Mouse (Mus musculus) fibroblast of lung, adult 2 months (primary cell): ENCODE results near the gene Ppef2.

Experiments used
- DNase-seq: peaks from one replicate; pipeline ENCODE4 v3.0.0-alpha.2; 2011; ENCODE audit warnings: low read depth

The Ppef2 gene

DNA sequence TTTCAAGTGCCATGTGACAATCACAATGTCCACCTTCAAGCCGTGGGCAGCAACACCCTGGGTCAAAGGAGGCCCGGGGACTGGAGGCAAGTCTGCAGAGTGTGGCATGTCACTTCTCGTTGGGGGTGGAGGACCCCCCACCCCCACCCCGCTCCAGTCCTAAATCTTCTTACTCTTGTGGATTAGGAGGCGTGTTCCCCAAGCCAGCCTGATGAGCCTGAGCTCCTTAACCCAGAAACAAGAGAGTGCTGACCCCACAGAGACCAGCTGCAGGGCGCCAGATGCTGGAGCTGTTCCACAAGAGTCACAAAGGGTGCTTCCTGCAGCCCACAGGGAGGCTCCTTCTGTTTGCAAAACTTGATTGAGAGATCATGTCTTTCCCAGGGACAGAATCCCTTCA is at the start of gene Ppef2:
Gene Ppef2, minus strand, starts transcription at position 61 of the 400 bp plus-strand sequence.
- no peak for DNase-seq

DNA sequence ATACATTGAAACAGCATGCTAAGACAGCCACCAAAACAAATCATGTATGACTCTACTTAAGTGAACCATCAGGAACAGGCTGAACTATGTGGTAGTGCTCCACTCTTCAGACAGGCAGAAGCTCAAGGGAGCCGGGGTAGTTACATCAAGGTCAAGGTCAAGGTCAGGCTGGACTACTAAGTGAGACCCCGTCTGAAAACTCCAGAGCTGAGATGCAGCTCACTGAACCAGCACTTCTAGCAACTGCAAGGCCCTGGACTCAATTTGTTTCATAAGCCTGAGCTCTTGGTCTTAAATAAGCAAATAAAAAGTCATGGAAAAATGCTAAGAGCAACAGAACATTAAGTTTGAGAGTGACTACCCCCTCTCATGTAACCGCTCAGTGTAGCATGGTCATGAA is 48.2 kb upstream of the Ppef2 start:
- no peak for DNase-seq

DNA sequence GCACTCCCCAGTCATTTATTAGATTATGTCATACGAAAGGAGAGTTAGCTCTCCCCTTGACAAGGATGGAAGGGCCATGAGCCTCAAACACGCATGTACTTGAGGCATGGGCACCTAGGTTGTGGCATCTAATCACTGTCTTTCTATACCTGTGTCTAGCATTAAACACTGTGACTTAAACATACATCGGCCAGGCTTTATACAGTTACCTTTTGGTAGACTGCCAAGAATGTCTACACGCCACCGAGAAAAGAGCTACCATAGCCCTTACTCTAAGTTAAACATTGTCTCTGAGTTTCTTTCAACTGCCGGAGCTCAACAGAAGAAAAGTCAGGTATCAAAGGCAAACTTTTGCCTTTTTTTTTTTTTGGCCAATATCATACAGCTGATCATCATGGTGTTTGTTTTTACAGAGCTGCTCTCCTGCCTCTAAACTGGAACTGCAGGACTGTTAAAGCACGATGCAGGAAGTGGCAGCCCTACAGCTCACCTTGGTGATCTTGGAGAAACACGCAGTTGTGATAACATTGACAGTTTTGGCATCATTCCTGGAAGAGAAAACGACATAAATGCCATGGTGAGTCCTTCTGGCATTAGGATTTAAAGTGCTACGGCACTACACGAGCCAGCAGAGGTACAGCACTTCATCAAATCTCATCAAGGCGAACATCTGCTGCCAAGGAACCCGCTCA is 46.2 kb upstream of the Ppef2 start:
- DNase-seq, result no peak

DNA sequence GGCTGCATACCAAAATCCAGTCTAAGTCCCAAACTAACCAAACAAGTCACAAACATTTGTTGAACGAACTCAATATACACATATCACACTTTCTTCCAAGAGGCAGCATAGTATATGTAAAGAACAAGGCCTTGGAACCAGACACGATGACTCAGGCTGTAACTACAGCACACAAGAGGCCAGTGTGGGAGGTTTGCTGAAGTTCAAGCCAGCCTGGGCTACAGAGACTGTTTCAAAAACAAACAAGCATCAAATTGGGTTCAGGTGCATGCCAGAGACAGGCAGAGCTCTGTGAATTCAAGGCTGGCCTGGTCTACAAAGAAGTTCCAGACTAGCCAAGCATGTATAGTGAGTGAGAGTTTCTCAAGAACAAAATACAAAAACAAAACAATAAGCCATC is 38.4 kb upstream of the Ppef2 start:
- no peak for DNase-seq

DNA sequence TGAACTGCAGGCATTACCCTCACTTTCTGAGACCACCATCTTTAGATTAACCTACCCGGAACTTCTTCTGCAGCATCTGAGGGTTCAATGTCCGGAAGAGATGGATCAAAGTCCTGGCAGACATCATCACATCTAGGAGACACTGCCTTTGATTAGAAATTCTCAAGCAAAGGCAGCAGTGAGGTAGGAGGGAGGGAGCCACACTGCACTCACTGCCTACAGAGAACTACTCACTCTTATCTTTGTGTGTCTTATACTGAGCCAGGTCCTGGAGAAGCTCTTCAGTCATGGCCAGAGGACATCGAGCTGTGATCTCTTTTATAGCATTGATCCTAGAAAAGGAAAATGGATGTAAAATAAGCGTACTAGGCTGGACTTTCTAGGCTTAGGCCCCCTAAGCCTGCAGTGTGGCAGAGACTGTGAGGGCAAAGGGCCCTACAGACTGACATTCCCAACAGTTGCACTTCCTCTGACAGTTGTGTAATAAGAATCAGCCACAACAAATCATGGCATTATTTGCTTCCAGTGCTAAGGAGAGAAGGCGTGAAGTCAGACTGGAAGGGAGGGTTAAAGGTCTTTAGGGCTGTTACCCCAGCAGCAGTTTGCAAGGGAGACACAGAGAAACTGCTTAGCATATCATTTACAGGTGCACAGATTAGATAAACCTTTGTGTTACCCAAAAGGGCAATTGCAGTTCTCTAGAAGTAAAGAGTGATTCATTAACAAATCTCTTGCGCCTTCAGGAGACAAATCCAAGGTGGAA is 35.8 kb upstream of the Ppef2 start:
- no peak for DNase-seq

DNA sequence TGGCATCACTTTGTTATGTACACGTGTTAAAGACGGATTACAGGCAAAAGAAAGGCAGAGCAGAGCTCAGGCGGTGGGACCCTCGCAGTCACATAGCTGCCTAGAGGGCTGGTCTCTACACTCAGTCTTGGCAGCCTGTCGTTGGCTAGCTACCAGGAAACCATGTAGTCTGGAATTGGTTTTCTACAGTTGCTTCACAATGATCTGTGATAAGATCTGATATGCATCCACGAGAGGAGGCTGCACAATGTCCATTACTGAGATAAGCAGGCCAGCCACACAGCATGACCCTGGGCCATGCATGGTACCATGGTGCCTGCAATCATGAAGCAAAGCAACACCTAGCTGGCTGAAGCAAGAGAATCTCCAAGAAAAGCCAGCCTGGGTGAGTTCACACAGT is 31.8 kb upstream of the Ppef2 start:
- DNase-seq, result no peak

DNA sequence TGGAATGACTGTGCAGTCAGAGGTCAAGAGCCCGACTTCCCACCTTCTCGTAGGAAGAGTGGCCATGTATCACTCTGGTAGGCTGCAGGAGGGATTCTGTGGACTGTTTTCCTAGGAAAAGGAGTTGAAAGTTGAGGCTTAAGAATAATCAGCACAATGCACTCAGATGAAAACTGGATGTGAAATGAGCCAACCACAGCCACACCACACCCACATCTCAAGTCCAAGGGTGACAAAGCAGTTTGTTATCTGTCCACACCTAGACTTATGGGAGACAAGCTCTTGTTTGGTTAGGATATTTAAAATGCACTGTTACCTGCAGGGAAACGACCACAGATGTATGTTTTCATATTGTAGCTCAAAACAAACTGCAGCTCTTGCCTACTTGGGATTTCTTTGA is 27.0 kb upstream of the Ppef2 start:
- no peak for DNase-seq

DNA sequence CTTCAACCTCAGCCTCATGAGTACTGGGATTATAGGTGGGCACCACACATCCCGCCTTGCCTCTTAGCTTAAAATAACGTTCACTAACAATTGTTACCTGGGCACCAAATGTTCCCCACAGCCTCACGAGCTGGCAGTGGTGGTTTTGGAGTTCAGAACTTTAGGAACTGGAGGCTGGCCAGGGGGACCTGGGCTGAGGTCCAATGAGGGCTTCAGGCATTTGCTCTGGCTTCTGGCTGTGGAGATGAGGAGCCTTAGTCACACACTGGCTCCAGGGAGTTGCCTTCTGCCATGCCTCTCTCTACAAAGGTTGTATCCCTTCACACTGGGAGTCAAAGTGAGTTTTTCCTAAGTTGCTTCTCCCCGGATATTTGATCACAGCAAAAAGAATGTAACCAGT is 26.5 kb upstream of the Ppef2 start:
- no peak for DNase-seq

DNA sequence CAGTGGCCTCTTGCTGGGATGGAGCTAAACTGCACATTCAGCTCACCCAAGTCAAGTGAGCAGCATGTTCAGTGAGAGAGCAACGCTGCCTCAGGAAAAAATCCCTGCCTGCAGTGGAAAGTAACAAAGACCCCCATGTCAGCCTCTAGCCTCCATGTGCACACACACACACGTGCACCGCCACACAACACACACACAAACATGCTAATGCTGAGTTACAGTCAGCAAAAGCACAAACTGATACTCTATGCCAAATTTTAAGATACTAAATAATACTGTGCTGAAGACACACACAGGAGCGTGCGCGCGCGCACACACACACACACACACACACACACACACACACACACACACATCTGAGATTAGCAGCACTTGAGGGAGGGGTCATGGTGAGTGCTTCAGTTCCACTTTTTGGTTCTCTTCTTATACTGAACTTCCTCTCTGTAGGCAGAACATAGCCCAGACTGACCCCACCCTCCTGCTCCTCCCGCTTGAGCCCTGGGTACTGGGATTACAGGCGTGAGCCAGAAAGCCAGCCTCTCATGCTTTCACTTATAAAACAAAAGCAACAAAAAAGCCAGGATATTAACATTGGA is 23.0 kb upstream of the Ppef2 start:
- no peak for DNase-seq

DNA sequence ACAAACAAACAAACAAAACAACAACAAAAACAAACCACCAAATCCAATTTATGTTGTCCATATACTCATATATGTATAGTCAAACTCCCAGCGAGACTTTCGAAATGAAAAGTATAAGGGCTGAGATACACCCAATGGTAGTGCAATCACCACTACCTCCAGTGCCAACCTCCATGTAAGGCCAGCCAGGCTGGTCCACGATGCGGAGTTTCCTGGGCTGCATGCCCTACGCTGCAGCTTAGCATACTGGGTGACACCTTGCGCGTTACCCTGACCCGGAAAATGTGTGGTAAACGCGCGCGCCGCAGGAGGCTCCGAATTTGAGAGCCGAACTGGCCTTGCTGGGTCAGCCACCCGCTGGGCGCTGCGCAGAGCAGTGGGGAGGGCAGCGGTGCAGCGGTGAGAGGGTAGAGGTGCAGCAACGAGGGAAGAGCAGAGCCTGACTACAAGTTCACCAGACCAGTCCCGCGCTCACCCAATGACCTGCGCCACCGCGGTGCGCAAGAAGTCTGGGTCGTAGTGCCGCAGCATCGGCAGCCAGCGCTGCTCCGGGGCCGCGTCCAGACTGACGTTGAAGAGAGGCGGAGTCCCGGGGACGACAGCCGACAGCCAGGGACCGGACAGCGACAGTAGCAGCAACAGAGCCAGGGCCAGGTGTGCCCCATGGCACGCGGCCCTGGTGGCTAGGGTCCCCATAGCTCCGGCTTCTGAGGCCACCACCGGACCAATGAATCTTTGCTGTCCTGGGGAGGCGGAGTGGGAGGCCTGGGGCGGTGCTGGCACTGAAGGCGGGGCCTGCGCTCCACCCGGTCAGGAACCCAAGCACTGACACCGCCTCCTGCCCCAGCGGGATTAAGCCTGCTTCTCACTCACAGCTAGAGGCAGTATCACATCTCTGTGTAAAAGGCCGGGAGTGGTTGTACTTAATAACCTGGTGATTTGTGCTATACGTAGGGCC is 21.6 kb upstream of the Ppef2 start, which contains the start of gene Naaa:
Gene Naaa, minus strand, starts transcription at position 734 of the 958 bp plus-strand sequence.
- DNase-seq, result peak; percentile 70

DNA sequence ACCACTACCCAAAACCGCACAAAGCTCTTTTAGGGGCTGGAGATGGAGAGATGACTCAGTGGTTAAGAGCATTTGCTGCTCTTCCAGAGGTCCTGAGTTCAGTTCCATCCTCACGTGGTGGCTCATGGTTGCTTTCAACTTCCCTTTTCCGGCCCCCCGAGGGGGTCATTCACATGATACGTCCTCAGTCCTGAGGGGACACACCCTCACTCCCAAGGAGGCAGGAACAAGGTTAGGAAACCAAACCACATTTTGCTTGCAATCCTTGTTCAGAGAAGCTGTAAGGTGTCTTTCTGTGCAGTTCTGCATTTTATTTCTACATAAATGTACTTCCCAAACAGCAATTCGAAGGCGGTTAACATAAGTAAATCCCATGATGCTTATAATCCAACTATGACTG is 14.4 kb upstream of the Ppef2 start:
- DNase-seq, result no peak

DNA sequence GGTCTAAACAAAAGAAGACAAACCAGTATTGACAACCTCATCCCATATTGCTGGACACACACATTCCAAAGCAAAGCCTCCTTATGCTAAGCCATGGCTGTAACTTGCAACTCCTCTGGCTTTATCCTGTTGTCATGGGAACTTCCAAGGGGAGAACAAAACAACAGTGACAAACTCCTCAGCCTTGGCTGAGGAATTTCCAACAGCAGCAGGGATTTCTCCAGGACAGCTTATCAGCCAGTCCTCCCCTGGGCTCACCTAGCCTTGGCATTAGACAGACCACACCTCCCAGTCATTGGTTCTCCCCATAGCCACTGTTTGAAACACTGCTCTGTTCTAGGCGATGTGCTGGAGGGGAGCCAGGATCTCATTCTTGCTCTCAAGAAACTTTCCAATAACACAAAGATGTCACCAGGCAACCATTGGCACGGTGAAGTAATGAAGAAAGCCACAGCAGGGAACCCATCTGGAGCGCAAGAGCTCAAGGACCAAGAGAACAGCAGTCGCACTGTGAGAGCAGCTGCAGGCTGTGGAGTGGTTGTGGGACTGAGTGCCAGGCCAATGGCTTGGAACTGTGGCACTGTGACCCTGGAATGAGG is 7.8 kb upstream of the Ppef2 start:
- peak; percentile 60 for DNase-seq

DNA sequence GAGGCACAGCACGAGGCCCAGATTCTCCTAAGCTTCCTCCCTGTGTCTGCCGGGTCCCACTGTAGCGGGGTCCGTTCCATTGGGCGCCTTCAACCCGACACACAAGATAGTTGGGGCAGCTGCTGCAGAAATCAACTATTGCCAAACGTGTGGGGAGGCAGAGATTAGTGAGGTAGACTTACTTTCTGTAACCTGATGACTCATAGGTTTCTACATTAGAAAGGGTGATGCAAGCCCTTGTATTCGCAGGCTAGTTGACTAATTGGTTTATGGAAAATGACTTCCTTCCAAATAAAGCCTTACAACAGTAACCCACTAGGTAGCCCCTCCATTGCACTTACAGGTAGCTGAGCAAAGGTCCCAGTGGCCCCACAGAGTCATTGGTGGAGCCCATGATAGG is 6.6 kb upstream of the Ppef2 start:
- no peak for DNase-seq

DNA sequence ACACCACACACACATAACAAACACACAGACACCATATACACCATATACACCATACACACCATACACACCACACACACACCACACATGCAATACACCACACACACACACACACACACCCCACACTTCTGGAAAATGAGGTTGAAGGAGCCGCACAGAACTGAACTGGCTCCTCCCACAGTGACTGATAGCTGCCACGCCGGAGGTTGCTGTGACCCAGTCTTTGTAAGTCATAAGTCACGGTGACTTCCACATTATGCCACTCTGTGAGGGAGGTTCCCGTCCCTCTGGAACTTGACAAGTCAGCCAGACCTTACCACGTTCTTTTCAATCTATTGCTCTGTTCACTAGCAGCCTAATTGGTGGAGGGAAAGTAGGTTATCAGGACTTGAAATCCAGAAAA is 1.6 kb downstream of the Ppef2 start:
- no peak for DNase-seq

DNA sequence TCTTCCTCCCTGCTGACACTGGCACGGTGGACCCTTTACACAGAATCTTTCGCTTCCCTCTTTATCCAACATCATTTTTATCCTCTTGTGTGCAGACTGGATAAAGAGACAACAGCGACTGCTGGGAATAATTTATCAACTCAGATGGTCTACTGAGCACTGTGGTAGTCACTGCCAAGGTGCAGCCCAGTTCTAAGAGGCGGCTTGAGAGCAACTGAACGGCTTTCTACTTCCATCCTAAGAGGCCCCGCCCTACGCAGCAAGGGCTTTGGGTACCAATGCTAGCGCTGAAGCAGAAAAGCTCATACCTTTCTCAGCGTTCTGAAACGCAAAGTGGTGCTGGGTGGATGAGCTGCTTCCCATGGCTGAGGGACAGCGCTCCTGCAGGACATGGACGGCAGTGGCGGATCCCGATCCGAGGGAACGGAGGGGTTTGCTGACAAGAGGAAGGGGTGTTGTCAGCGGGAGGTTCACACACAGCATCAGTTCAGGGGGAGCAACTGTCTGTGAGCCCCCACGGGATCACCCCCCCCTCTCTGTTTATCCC is 3.2 kb downstream of the Ppef2 start:
- DNase-seq, result no peak

DNA sequence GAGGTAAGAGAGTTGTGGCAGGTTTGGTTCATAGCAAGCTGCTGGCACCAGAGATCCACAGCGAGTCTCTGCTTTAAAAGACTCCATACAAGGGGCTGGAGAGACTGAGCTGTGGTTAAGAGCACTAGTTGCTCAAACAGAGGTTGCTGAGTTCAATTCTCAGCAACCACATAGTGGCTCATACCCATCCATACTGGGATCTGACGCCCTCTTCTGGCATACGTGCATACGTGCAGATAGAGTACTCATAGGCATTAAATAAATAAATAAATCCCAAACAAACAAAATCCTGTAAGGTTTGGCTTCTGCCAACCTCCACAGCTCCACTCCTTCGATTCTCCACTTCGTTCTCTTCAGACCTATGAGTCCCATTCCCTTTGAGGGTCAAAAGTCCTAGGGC is 4.0 kb downstream of the Ppef2 start:
- no peak for DNase-seq

DNA sequence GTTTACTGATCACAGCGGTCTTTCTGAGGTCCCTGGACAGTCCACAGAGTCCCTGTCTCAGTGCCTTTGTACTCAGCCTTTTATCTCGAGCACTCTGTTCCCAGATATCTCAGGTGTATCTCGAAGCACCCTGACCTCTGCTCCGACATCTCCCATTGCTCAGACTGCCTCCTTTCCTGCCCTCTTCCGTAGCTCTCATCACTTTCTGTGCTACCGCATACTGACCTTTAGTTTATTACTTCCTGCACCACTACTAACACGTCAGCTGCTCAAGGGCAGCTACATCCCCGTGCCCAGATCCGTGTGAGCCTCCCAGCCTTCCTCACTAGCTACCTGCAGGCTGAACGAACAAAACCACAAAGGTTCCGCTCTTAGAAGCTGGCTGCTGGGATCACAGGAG is 7.5 kb downstream of the Ppef2 start:
- DNase-seq, result no peak

DNA sequence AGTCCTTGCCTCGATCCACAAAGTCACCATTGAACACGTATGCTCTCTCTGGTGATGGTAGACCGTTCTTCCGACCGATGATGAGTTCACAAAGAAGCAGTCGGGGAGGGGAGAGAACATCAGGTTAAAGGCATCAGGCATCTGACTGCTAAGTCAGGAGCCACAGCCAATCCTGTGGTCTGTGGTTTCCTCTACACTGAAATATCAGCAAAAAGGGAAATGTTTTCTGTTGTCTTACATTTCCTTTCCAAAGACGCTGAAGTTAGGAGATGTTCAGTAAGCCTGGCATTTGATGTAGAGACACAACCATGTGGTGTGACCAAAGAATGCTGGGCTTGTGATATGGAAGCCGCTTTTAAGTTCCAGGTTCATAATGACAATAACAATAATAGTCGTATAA is 10.6 kb downstream of the Ppef2 start:
- DNase-seq, result no peak

DNA sequence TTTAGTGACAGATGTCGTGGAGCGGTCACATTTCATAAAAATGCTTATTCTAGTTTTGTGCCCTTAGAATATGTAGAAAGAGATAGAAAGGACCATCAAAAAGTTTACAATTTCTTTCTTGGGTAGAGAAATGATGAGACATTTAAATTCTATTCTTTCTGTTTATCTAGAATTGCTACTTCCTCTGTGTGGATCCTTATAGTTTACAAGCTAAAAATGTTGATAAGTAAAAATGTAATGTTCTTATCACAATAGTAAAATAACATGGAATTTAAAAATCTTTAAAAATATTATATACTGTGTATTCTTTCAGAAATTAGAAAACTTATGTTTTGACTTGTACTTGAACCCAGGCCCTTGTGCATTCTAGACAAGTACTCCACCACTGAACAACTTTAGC is 11.2 kb downstream of the Ppef2 start:
- no peak for DNase-seq

DNA sequence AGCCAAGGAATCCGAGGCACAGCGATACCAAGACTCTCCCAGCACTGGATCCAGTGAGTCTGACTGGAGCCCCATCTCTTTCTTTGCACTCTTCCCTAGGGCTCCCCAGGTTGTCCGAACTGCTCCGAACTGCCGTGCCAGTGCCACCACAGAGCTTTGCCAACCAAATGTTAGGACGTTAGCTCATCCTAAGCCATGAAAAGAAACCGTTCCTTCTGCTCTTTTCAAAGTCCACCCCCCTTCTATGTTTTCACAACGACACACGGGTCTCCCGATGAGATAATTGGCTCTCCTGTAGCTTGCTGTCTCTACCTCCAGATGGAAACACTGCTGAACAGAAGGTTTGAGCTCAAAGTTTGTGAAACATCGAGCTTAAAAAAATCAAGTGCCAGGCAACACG is 15.3 kb downstream of the Ppef2 start:
- DNase-seq, result no peak
